In genomic region chr14:76527030-76527719, GRCm38 (mm10) we compare ENCODE assay signal across 14 mouse cellular contexts. TPM values are rescaled to one million over a fixed set of nuclear protein-coding genes. Genes with fewer than 3 reads are reported as not detected.
A peak's percentile ranks its signal among the peaks of the same experiment; 100 is the strongest.
DNase-seq lines count a peak whose midpoint lies in the region; ATAC-seq lines count a peak whose summit lies in the region.
"Had no signal": no experiment of that assay in that cellular context is flagged by ENCODE, and none has a peak within 500 bp of the region (broad histone marks: within the 10 kb centered on the region; RNA-seq: fewer than 3 reads in every experiment).

No protein-coding gene starts in this region.

- peaks cover 35% of the 10 kb centered on the region for H3K4me1 ChIP-seq in kidney, embryonic 16.5 days (ENCODE audit: insufficient read depth, low read length)

- no peaks in the 10 kb centered on the region for H3K36me3 ChIP-seq in kidney, embryonic 16.5 days (ENCODE audit: insufficient read depth, low read length)
- H3K36me3 ChIP-seq: limb, embryonic 15.5 days had no signal

- no peaks in the 10 kb centered on the region for H3K9me3 ChIP-seq in kidney, embryonic 16.5 days (ENCODE audit: low read length)
- H3K9me3 ChIP-seq: limb, embryonic 15.5 days had no signal

- H3K4me2 ChIP-seq in kidney, embryonic 16.5 days (replicated peaks; ENCODE audit: low read depth, low read length): no peak overlapping the region
- H3K4me2 ChIP-seq: limb, embryonic 15.5 days had no signal

- no peak for ATAC-seq in kidney, embryonic 16.5 days (ENCODE audit: low FRiP score, low TSS enrichment)
- no peak for ATAC-seq in granulocyte monocyte progenitor cell, adult 5-6 weeks (replicated peaks; ENCODE audit: poor library complexity, severe bottlenecking)
- no peak for ATAC-seq in frontal cortex, adult (ENCODE audit: low TSS enrichment)
- ATAC-seq: inflammation-experienced regulatory T-cells, adult 6 months had no signal

- no peak for DNase-seq in kidney, adult 9 months
- DNase-seq in MN1 (ENCODE audit: low spot score): peak; percentile 77
- DNase-seq in gastrocnemius, adult 18-20 months (ENCODE audit: low spot score): peak; percentile 60
- DNase-seq in heart, postnatal 10 days: peak; percentile 49 to 52
- DNase-seq in thymus, postnatal 25 days: no peak
- DNase-seq: cerebellum, adult 11-12 months; right cerebral cortex, postnatal 4 days; thymus, postnatal 14 days had no signal

- no peak overlapping the region for H3K4me3 ChIP-seq in kidney, embryonic 16.5 days (ENCODE audit: low read length)
- H3K4me3 ChIP-seq: limb, embryonic 15.5 days had no signal

- H3K9ac ChIP-seq in kidney, embryonic 16.5 days (replicated peaks; ENCODE audit: low read length): peak overlapping the region; percentile 33
- H3K9ac ChIP-seq: limb, embryonic 15.5 days had no signal

- no peaks in the 10 kb centered on the region for H3K27me3 ChIP-seq in kidney, embryonic 16.5 days (ENCODE audit: insufficient read depth, low read length)
- H3K27me3 ChIP-seq: limb, embryonic 15.5 days had no signal

- WGBS in kidney, embryonic 16.5 days: 62% methylated on average over 20 of the region's 20 CpGs

- H3K27ac ChIP-seq in kidney, embryonic 16.5 days (ENCODE audit: low read length): peak overlapping the region; percentile 69

- intact Hi-C loops in heart, postnatal 10 days (cut with DNase I): no loop called here

RNA-seq across cellular contexts. Expression of gene Serp2, which starts 29.5 kb away (rescaled TPM):
- 10.0 and 12.2 TPM in 2 replicates for polyA plus RNA-seq in kidney, embryonic 16.5 days (2015; fragmentation: Nextera tagmentation; extraction: Ambion mirVana)
- total RNA-seq in gastrocnemius, adult 18-20 months (2021): under 1 TPM in 1 of 2 experiments, not detected in 1; 0.45 TPM
- 1 to 10 TPM in 1 of 2 experiments, under 1 TPM in 1; 0.37 to 1.8 TPM for total RNA-seq in heart, postnatal 10 days (2021)
- total RNA-seq in granulocyte monocyte progenitor cell, adult 5-6 weeks (2014; fragmentation: Nextera tagmentation): not detected in 2 replicates
- total RNA-seq in granulocyte monocyte progenitor cell, adult 5-6 weeks (2017): not detected in 2 replicates
- total RNA-seq: megakaryocyte, adult 5-6 weeks had no signal

Comparison
In these comparisons a context has a peak if more than half of its experiments do, and no peak if none do; other contexts are left out.
1. DNase-seq: peak in MN1 (single experiment), gastrocnemius, adult 18-20 months (single experiment) and heart, postnatal 10 days (2 of 2); none in kidney, adult 9 months (single experiment) and thymus, postnatal 25 days (single experiment).